Mouse (Mus musculus) intestine, postnatal 0 days (tissue): Measurements from ENCODE around the gene Rnf150. TPM values are rescaled to one million over a fixed set of nuclear protein-coding genes. Genes with fewer than 3 reads are reported as not detected.

Source experiments
- ATAC-seq: fragments of 200-750 bp; cut with Nextera tagmentation; 2 replicates; pipeline ENCODE4 v1.8.0; 2017; ENCODE audit warnings: mild to moderate bottlenecking, moderate TSS enrichment, moderate library complexity
- H3K27ac ChIP-seq: fragments of 300-500 bp; sonication (generic); 2 replicates; pipeline ENCODE4 v1.5.1; 2014; ENCODE audit warnings: mild to moderate bottlenecking, low read depth, low read length, moderate library complexity
- H3K27me3 ChIP-seq: fragments of 300-500 bp; sonication (generic); replicated peaks from 2 replicates; pipeline ENCODE4 v1.6.1; 2014; ENCODE audit warnings: low read length, mixed read lengths; ENCODE audit not compliant: control insufficient read depth, insufficient read depth
- H3K36me3 ChIP-seq: fragments of 300-500 bp; sonication (generic); 2 replicates; pipeline ENCODE4 v1.6.1; 2014; ENCODE audit warnings: mild to moderate bottlenecking, moderate library complexity; ENCODE audit not compliant: control insufficient read depth, insufficient read depth
- H3K4me1 ChIP-seq: fragments of 300-500 bp; sonication (generic); replicated peaks from 2 replicates; pipeline ENCODE4 v1.6.1; 2014; ENCODE audit warnings: antibody characterized with exemption, low read length, mixed read lengths; ENCODE audit not compliant: control insufficient read depth, insufficient read depth
- H3K4me2 ChIP-seq: fragments of 300-500 bp; sonication (generic); replicated peaks from 2 replicates; pipeline ENCODE4 v1.6.1; 2014; ENCODE audit warnings: low read depth, mild to moderate bottlenecking, moderate library complexity
- H3K4me3 ChIP-seq: fragments of 300-500 bp; sonication (generic); 2 replicates; pipeline ENCODE4 v1.5.1; 2014; ENCODE audit warnings: low read depth, low read length
- H3K9ac ChIP-seq: fragments of 300-500 bp; sonication (generic); 2 replicates; pipeline ENCODE4 v1.6.1; 2014; ENCODE audit warnings: mild to moderate bottlenecking, low read depth, low read length
- H3K9me3 ChIP-seq: fragments of 300-500 bp; sonication (generic); 2 replicates; pipeline ENCODE4 v1.6.1; 2016; ENCODE audit warnings: mixed run types; ENCODE audit not compliant: control insufficient read depth
- CTCF ChIP-seq: sonication (generic); IDR thresholded peaks from 2 replicates; pipeline ENCODE4 v1.5.1; 2016; ENCODE audit warnings: low read depth, mild to moderate bottlenecking, control low read depth, antibody characterized with exemption, moderate library complexity
- WGBS: fragments of 180-500 bp; shearing (Covaris S2); extraction: QIAGEN DNeasy Blood & Tissue Kit; methylation state at CpG from one replicate; pipeline ENCODE4 v1.1.7; 2014; 5-methylcytosine and 5-hydroxymethylcytosine counted together
- polyA plus RNA-seq: library from polyadenylated mRNA; unstranded; fragments of >200 nt; fragmentation: Nextera tagmentation; extraction: Ambion mirVana; gene quantifications from 2 replicates; pipeline ENCODE4 v1.2.1, GENCODE M21; 2015

Gene Rnf150
- polyA plus RNA-seq, 1 experiment from 2014 or later, result 0.53 TPM

GRCm38 (mm10) chr8:82875135-82875534, 12.0 kb downstream of the Rnf150 start:
- 72% methylated on average over 7 of the region's 7 CpGs for WGBS
- H3K9ac ChIP-seq, result no peak overlapping the region
- H3K4me3 ChIP-seq, result no peak overlapping the region
- no peaks in the 10 kb centered on the region for H3K27me3 ChIP-seq
- ATAC-seq, result no peak
- no peaks in the 10 kb centered on the region for H3K36me3 ChIP-seq
- no peak overlapping the region for H3K27ac ChIP-seq
- H3K9me3 ChIP-seq, result no peaks in the 10 kb centered on the region
- no peak for TF ChIP-seq CTCF
- H3K4me1 ChIP-seq, result no peaks in the 10 kb centered on the region
- no peak overlapping the region for H3K4me2 ChIP-seq

GRCm38 (mm10) chr8:82884480-82884879, 21.3 kb downstream of the Rnf150 start:
- Histone ChIP-seq H3K4me2 (no peak overlapping the region), H3K27me3 (no peaks in the 10 kb centered on the region), H3K4me1 (no peaks in the 10 kb centered on the region), H3K4me3 (no peak overlapping the region), H3K9ac (no peak overlapping the region), H3K27ac (no peak overlapping the region), H3K36me3 (no peaks in the 10 kb centered on the region), H3K9me3 (no peaks in the 10 kb centered on the region)
- no peak for TF ChIP-seq CTCF
- whole genome bisulfite sequencing, result 80% methylated on average over 4 of the region's 4 CpGs
- no peak for ATAC-seq

- H3K9ac ChIP-seq, result no peak overlapping the region
- no peak for TF ChIP-seq CTCF
- WGBS, result 90% methylated on average over 4 of the region's 4 CpGs
- no peak for ATAC-seq
- no peaks in the 10 kb centered on the region for H3K36me3 ChIP-seq
- no peaks in the 10 kb centered on the region for H3K9me3 ChIP-seq
- no peak overlapping the region for H3K4me3 ChIP-seq
- H3K27ac ChIP-seq, result no peak overlapping the region
- no peaks in the 10 kb centered on the region for H3K4me1 ChIP-seq
- no peak overlapping the region for H3K4me2 ChIP-seq
- H3K27me3 ChIP-seq, result no peaks in the 10 kb centered on the region
These were observed 24.1 kb downstream of the Rnf150 start for GRCm38 (mm10) chr8:82887234-82887633.

GRCm38 (mm10) chr8:82889062-82889720, 26.0 kb downstream of the Rnf150 start:
- Histone ChIP-seq H3K36me3 (no peaks in the 10 kb centered on the region), H3K27ac (no peak overlapping the region), H3K4me2 (no peak overlapping the region), H3K9ac (no peak overlapping the region), H3K9me3 (no peaks in the 10 kb centered on the region), H3K4me1 (no peaks in the 10 kb centered on the region), H3K27me3 (no peaks in the 10 kb centered on the region), H3K4me3 (no peak overlapping the region)
- 83% methylated on average over 10 of the region's 10 CpGs for WGBS
- no peak for TF ChIP-seq CTCF
- ATAC-seq, result no peak

GRCm38 (mm10) chr8:82895091-82895490, 31.9 kb downstream of the Rnf150 start:
- WGBS, result 86% methylated on average over 4 of the region's 4 CpGs
- no peak overlapping the region for H3K4me3 ChIP-seq
- no peaks in the 10 kb centered on the region for H3K27me3 ChIP-seq
- H3K27ac ChIP-seq, result no peak overlapping the region
- TF ChIP-seq CTCF, result no peak
- H3K4me1 ChIP-seq, result no peaks in the 10 kb centered on the region
- H3K9ac ChIP-seq, result no peak overlapping the region
- no peaks in the 10 kb centered on the region for H3K9me3 ChIP-seq
- H3K36me3 ChIP-seq, result no peaks in the 10 kb centered on the region
- ATAC-seq, result no peak
- H3K4me2 ChIP-seq, result no peak overlapping the region

- Histone ChIP-seq H3K4me2 (no peak overlapping the region), H3K9ac (no peak overlapping the region), H3K36me3 (no peaks in the 10 kb centered on the region), H3K27ac (no peak overlapping the region), H3K4me1 (no peaks in the 10 kb centered on the region), H3K4me3 (no peak overlapping the region), H3K27me3 (no peaks in the 10 kb centered on the region), H3K9me3 (no peaks in the 10 kb centered on the region)
- no peak for ATAC-seq
- whole genome bisulfite sequencing, result 94% methylated on average over 2 of the region's 2 CpGs
- TF ChIP-seq CTCF, result no peak
These were observed 33.6 kb downstream of the Rnf150 start for GRCm38 (mm10) chr8:82896796-82897195.
